Mouse (Mus musculus): ENCODE results near the gene Sik3.

DNA sequence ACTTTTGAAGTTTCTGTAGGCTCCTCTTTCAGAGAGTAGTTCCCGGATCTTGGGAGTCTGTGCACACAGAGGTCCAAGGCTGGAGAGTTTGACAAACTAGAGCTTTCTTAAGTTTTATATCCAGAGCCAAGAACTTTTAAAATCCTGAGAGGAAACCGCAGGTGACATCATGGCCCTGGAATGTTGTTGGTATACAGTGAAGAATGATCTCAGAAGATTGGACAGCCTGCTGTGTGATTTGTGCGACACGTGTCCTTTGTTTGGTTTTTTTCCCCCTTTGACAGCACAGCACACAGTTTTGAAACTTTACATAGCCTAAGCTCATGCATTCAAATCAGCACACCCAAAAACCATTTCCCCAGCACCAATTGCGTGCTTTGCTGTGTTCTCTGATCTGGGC, 99.6 kb downstream of the Sik3 start:
- TF ChIP-seq CTCF (IDR thresholded peaks at IDR 0.05) (no peak), EP300 (IDR thresholded peaks at IDR 0.05) (0 out of 2 replicates have a peak, but pooled peaks have one; percentile 49)

Measured in lung, postnatal 0 days (tissue).